Mouse (Mus musculus): ENCODE data around the gene Zcchc4. TPM values are rescaled to one million over a fixed set of nuclear protein-coding genes. Genes with fewer than 3 reads are reported as not detected.

The Zcchc4 gene
- polyA plus RNA-seq, 1 experiment = not detected

DNA sequence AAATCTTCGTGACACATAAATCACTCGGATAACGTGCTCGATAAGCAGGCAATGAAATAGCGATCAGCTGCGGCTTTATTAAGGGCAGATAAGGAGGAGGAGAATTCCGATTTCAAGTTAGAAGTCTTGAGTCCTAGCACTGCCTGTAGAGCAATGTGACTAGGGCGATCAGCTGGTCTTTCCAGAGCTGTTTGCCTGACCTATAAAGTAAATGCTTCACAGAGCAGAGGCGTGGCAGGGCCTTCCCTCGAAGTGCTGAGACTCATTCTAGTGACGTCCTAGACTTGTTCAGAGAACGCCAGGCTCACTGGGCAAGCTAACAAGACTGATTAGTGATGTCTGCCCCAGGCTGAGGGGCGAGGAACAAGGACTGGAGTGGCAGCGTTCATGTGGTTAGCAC, 35.8 kb downstream of the Zcchc4 start:
- Histone ChIP-seq H3K27ac (ENCODE audit: insufficient read depth, low read depth, low read length) (no peak overlapping the region), H3K4me3 (ENCODE audit: insufficient read depth, low read depth, low read length) (no peak overlapping the region), H3K4me1 (ENCODE audit: control insufficient read depth, insufficient read depth, low read length) (peaks cover 2% of the 10 kb centered on the region; the same call in 1 of the 2 replicates)
- TF ChIP-seq CTCF (IDR thresholded peaks at IDR 0.05; ENCODE audit: insufficient read depth, low read depth, low read length) = no peak
- TF ChIP-seq POLR2A (IDR thresholded peaks at IDR 0.05; ENCODE audit: insufficient read depth, low read depth, low read length) = no peak
- WGBS = 95% methylated on average over 14 of the region's 14 CpGs

DNA sequence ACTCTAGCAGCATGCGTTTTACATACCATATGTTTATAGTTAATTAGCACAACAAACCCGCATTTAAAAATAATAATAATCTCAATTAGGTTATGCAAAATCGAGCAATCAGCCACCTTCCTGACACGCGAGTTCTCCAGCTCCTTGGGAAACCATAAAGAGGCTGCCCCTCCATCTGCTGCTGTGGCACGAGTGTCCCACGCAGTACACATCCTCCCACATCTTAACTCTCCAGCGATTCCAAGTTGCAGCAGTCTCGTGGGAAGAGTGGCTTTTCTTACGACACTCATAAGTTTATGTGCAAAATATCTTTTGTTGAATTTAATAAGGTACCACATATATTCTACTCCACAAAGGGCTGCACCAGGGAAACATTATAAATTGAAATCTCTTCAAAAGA, 37.2 kb downstream of the Zcchc4 start:
- H3K27ac ChIP-seq (ENCODE audit: insufficient read depth, low read depth, low read length) = no peak overlapping the region
- H3K4me1 ChIP-seq (ENCODE audit: control insufficient read depth, insufficient read depth, low read length) = peaks cover 2% of the 10 kb centered on the region; the same call in 1 of the 2 replicates
- 78% methylated on average over 10 of the region's 10 CpGs for whole genome bisulfite sequencing
- TF ChIP-seq POLR2A (IDR thresholded peaks at IDR 0.05; ENCODE audit: insufficient read depth, low read depth, low read length) (no peak), CTCF (IDR thresholded peaks at IDR 0.05; ENCODE audit: insufficient read depth, low read depth, low read length) (no peak)
- no peak overlapping the region for H3K4me3 ChIP-seq (ENCODE audit: insufficient read depth, low read depth, low read length)

DNA sequence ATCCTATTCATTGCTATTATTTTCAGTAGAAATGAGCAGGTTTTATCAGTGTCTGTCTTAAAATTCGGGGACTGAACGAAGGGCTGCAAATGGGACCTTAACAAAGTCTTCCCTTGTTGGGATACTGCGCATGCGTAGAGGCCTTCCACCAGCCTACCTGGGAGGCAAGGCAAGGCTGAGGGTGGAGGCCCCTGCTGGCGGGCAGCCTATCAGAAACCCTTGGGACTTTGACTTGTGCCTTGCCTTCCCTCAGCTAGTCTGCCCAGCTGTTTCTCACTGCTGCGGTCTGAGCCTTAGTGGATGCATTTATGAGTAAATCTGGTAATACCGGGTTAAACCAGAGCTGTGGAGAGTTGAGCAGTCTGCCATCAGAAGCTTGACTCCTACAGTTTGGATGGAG, 38.1 kb downstream of the Zcchc4 start:
- peaks cover 2% of the 10 kb centered on the region; the same call in 1 of the 2 replicates for H3K4me1 ChIP-seq (ENCODE audit: control insufficient read depth, insufficient read depth, low read length)
- WGBS = 96% methylated on average over 7 of the region's 7 CpGs
- no peak overlapping the region for H3K27ac ChIP-seq (ENCODE audit: insufficient read depth, low read depth, low read length)
- no peak overlapping the region for H3K4me3 ChIP-seq (ENCODE audit: insufficient read depth, low read depth, low read length)
- TF ChIP-seq POLR2A (IDR thresholded peaks at IDR 0.05; ENCODE audit: insufficient read depth, low read depth, low read length) = no peak
- TF ChIP-seq CTCF (IDR thresholded peaks at IDR 0.05; ENCODE audit: insufficient read depth, low read depth, low read length) = no peak

DNA sequence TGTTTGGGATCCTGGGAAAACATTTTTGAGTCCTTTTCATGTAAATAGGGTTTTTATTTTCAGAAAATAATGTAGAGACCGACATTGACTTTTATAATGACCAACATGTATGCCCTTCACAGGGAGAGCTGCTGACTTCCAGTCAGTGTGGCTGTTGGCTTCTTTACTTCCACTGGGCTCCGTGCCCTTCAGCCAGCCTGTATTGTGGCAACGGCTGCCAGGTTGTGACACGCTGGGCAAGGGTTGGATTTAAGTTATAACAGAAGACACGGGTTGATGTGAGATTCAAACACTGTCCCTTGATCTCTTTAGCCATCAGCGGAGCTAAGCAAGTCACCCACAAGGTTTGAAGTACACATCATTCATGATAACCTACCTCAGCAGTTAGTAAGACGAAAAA, 43.5 kb downstream of the Zcchc4 start:
- 84% methylated on average over 7 of the region's 7 CpGs for WGBS
- Histone ChIP-seq H3K4me1 (ENCODE audit: control insufficient read depth, insufficient read depth, low read length) (no peaks in the 10 kb centered on the region), H3K4me3 (ENCODE audit: insufficient read depth, low read depth, low read length) (no peak overlapping the region), H3K27ac (ENCODE audit: insufficient read depth, low read depth, low read length) (no peak overlapping the region)
- TF ChIP-seq CTCF (IDR thresholded peaks at IDR 0.05; ENCODE audit: insufficient read depth, low read depth, low read length) = no peak
- no peak for TF ChIP-seq POLR2A (IDR thresholded peaks at IDR 0.05; ENCODE audit: insufficient read depth, low read depth, low read length)

DNA sequence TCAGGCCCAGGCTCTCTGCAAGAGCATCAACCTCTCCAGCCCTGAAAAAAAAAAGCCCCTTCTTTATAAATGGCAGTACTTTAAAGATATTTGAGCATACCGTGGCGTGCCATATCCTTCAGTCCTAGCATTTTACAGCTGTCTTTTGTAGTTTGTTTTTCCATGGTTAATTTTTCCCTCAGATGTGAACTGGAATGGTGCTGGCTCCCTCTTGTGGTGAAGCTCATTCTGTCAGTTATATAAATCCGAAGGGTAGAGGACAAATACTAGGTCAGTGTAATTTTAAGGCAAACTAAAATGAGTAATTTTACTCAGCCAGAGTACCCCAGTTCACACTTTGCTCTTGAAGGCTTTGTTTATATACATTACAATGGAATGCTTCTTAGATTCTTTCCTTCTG, 46.5 kb downstream of the Zcchc4 start:
- WGBS = 22% methylated on average over 3 of the region's 3 CpGs
- TF ChIP-seq POLR2A (IDR thresholded peaks at IDR 0.05; ENCODE audit: insufficient read depth, low read depth, low read length) (no peak), CTCF (IDR thresholded peaks at IDR 0.05; ENCODE audit: insufficient read depth, low read depth, low read length) (no peak)
- no peak overlapping the region for H3K27ac ChIP-seq (ENCODE audit: insufficient read depth, low read depth, low read length)
- no peaks in the 10 kb centered on the region for H3K4me1 ChIP-seq (ENCODE audit: control insufficient read depth, insufficient read depth, low read length)
- no peak overlapping the region for H3K4me3 ChIP-seq (ENCODE audit: insufficient read depth, low read depth, low read length)

DNA sequence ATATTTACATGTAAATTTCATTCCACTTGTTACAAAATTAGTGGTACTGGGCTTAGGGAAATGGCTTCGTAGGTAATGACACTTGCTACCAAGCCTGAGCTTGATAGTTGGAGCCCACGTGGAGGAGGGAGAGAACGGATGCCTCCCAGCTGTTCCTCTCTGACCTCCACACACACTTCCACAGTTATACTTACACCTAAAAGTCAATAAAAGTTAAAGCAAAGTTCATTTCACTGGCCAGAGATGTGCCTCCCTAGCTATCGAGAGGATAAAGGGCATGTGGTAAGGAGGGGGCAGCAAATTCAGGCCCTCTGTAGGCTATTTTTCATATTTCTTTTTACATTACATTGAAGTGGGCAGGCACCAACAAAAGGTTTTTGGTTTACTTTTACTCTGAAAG, 52.7 kb downstream of the Zcchc4 start:
- WGBS = 95% methylated on average over 4 of the region's 4 CpGs
- H3K4me3 ChIP-seq (ENCODE audit: insufficient read depth, low read depth, low read length) = no peak overlapping the region
- no peak for TF ChIP-seq POLR2A (IDR thresholded peaks at IDR 0.05; ENCODE audit: insufficient read depth, low read depth, low read length)
- no peak for TF ChIP-seq CTCF (IDR thresholded peaks at IDR 0.05; ENCODE audit: insufficient read depth, low read depth, low read length)
- H3K27ac ChIP-seq (ENCODE audit: insufficient read depth, low read depth, low read length) = no peak overlapping the region
- H3K4me1 ChIP-seq (ENCODE audit: control insufficient read depth, insufficient read depth, low read length) = no peaks in the 10 kb centered on the region

DNA sequence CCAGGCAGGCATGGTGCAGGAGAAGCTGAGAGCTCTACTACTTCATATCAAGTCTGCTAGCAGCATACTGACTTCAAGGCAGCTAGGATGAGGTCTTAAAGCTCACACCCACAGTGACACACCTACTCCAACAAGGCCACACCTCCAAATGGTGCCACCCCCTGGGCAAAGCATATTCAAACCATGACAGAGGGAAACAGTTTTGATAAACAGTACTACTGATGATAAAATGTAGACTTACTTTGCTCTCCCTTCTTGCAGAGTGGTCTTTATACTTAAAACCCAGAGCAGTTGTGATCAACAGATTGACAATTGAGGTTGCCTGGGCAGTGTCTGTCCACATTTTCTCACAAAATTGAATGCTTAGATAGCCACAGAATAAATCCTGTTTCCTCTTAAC, 57.8 kb downstream of the Zcchc4 start:
- Histone ChIP-seq H3K27ac (ENCODE audit: insufficient read depth, low read depth, low read length) (no peak overlapping the region), H3K4me1 (ENCODE audit: control insufficient read depth, insufficient read depth, low read length) (no peaks in the 10 kb centered on the region), H3K4me3 (ENCODE audit: insufficient read depth, low read depth, low read length) (no peak overlapping the region)
- TF ChIP-seq CTCF (IDR thresholded peaks at IDR 0.05; ENCODE audit: insufficient read depth, low read depth, low read length) = no peak
- no peak for TF ChIP-seq POLR2A (IDR thresholded peaks at IDR 0.05; ENCODE audit: insufficient read depth, low read depth, low read length)

DNA sequence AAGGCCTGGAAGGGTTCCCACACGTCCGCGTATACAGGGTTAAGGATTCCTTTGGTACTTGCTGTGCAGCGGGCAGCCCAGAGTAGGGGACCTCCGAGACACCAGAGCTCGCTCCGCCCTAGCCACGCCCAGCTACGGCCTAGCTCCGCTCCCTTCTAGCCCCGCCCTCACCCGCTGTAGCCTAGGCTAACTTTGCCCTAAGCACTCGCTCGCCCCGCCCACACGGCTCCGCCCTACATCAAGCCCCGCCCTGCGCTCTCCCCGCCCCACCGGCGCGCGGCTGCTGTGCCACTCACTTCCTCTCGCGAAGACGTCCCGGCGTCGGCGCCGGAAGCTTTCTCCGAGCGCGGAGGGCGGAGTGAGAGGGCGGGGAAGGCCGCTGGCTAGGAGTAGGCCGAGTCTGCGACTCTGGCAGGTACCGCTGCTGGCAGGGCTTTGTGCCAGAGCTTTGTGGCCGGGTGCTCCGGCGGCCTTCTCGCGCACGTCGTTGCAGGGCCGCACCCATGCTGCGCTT, 58.6 kb downstream of the Zcchc4 start, which contains the start of gene Anapc4:
Gene Anapc4, plus strand, starts transcription at position 252 of the 514 bp plus-strand sequence.
- TF ChIP-seq CTCF (IDR thresholded peaks at IDR 0.05; ENCODE audit: insufficient read depth, low read depth, low read length) (no peak), POLR2A (IDR thresholded peaks at IDR 0.05; ENCODE audit: insufficient read depth, low read depth, low read length) (peak; percentile 61; the same call in 1 of the 2 replicates)
- Histone ChIP-seq H3K4me1 (ENCODE audit: control insufficient read depth, insufficient read depth, low read length) (no peaks in the 10 kb centered on the region), H3K4me3 (ENCODE audit: insufficient read depth, low read depth, low read length) (peak within 1 kb of the TSS; percentile 67), H3K27ac (ENCODE audit: insufficient read depth, low read depth, low read length) (peak within 1 kb of the TSS; percentile 35)
- WGBS = under 1% methylated on average over 50 of the region's 50 CpGs

DNA sequence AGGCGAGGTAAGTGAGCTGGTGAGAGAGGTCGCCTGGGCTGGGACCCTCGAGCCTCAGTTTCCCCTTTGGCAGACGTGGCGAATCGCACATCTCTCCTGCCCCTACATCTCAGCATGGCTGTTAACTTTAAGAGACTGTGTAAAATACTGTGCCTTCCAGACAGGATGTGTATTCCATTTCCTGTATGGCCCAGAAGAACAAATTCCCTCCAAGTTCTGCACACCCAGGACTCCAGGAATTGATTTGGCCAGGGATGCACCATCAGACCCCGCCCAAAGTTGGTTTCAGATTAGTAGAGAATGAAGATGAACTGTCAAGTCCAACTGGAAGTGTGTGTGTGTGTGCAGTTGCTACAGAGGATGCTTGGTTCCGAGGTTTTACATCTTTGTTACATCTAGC, 59.2 kb downstream of the Zcchc4 start:
- peak overlapping the region; percentile 18; the same call in 1 of the 2 replicates for H3K27ac ChIP-seq (ENCODE audit: insufficient read depth, low read depth, low read length)
- H3K4me3 ChIP-seq (ENCODE audit: insufficient read depth, low read depth, low read length) = peak overlapping the region; percentile 67
- H3K4me1 ChIP-seq (ENCODE audit: control insufficient read depth, insufficient read depth, low read length) = no peaks in the 10 kb centered on the region
- TF ChIP-seq CTCF (IDR thresholded peaks at IDR 0.05; ENCODE audit: insufficient read depth, low read depth, low read length) (no peak), POLR2A (IDR thresholded peaks at IDR 0.05; ENCODE audit: insufficient read depth, low read depth, low read length) (no peak)
- 7% methylated on average over 8 of the region's 8 CpGs for WGBS
